Mouse (Mus musculus) adipocyte (in vitro differentiated cells): Measurements from ENCODE around the gene Olfr603.
"Not testable (repeated sequence)": the region's sequence is repeated elsewhere in the genome, so short reads cannot be mapped to it uniquely, and the experiment has no call there.

Experiments used
- DNase-seq: peaks from one replicate; pipeline ENCODE4 v3.0.0-alpha.2; 2016; ENCODE audit warnings: low spot score

Gene Olfr603

GRCm38 (mm10) chr7:103386077-103386476, at the start of gene Olfr603:
Gene Olfr603, minus strand, starts transcription at chr7:103386177.
- no peak for DNase-seq

- DNase-seq = not testable (repeated sequence)
Observed at GRCm38 (mm10) chr7:103414772-103415171, 28.8 kb upstream of the Olfr603 start, which contains the start of gene Usp17lc. Gene Usp17lc, plus strand, starts transcription at chr7:103415072.

GRCm38 (mm10) chr7:103406521-103407055, 20.6 kb upstream of the Olfr603 start:
- DNase-seq = not testable (repeated sequence)

GRCm38 (mm10) chr7:103398981-103399380, 13.0 kb upstream of the Olfr603 start:
- no peak for DNase-seq

GRCm38 (mm10) chr7:103397758-103398157, 11.8 kb upstream of the Olfr603 start:
- no peak for DNase-seq

- DNase-seq = no peak
Observed at GRCm38 (mm10) chr7:103362555-103362954, 23.4 kb downstream of the Olfr603 start, which contains the start of gene Olfr601. Gene Olfr601, minus strand, starts transcription at chr7:103362655.

GRCm38 (mm10) chr7:103349569-103349968, 36.4 kb downstream of the Olfr603 start, which contains the start of gene Olfr600:
Gene Olfr600, minus strand, starts transcription at chr7:103349669.
- no peak for DNase-seq

- DNase-seq = no peak
Observed at GRCm38 (mm10) chr7:103335617-103336016, 50.4 kb downstream of the Olfr603 start, which contains the start of gene Olfr599. Gene Olfr599, plus strand, starts transcription at chr7:103335917.
